Comparison of ENCODE assay signal across 9 mouse cellular contexts in genomic region chr4:43971541-43972136, GRCm38 (mm10). TPM values are rescaled to one million over a fixed set of nuclear protein-coding genes. Genes with fewer than 3 reads are reported as not detected.
DNase-seq lines count a peak whose midpoint lies in the region; ATAC-seq and TF ChIP-seq lines count a peak whose summit lies in the region.
"Had no signal": no experiment of that assay in that cellular context is flagged by ENCODE, and none has a peak within 500 bp of the region (broad histone marks: within the 10 kb centered on the region; RNA-seq: fewer than 3 reads in every experiment).

No protein-coding gene starts in this region.

- TF ChIP-seq POLR2A in ES-Bruce4 (IDR thresholded peaks at IDR 0.05; ENCODE audit: insufficient read depth, low read length), result no peak

- no peaks in the 10 kb centered on the region for H3K9me3 ChIP-seq in heart, embryonic 16.5 days (replicated peaks; ENCODE audit: control insufficient read depth, low read length)
- no peaks in the 10 kb centered on the region for H3K9me3 ChIP-seq in ES-Bruce4 (replicated peaks; ENCODE audit: control insufficient read depth, insufficient read depth, low read length, poor library complexity, severe bottlenecking)
- no peaks in the 10 kb centered on the region for H3K9me3 ChIP-seq in embryonic facial prominence, embryonic 15.5 days (replicated peaks)
- no peaks in the 10 kb centered on the region for H3K9me3 ChIP-seq in liver, embryonic 14.5 days (ENCODE audit: control insufficient read depth, low read length)

- TF ChIP-seq CTCF in ES-Bruce4 (IDR thresholded peaks at IDR 0.05; ENCODE audit: low read depth, low read length), result no peak
- TF ChIP-seq CTCF in liver, embryonic 14.5 days (IDR thresholded peaks at IDR 0.05; ENCODE audit: low read depth), result no peak

- no peak for TF ChIP-seq EP300 in ES-Bruce4 (IDR thresholded peaks at IDR 0.05; ENCODE audit: insufficient read depth, low read depth, low read length)
- TF ChIP-seq EP300 in liver, embryonic 14.5 days (IDR thresholded peaks at IDR 0.05; ENCODE audit: low read depth), result no peak

- no peak for DNase-seq in heart, postnatal 25 days (ENCODE audit: low spot score)
- DNase-seq in liver, embryonic 14.5 days (ENCODE audit: low read depth in 3 of 3, low spot score in 3 of 3), result no peak
- DNase-seq in left cerebral cortex, postnatal 14 days (ENCODE audit: low spot score in 2 of 2), result no peak
- DNase-seq in right cerebral cortex, adult 18-20 months, result no peak
- DNase-seq in frontal cortex, adult 2 months (ENCODE audit: extremely low spot score in 1 of 2, low spot score in 1 of 2), result no peak

- peaks cover 25% of the 10 kb centered on the region for H3K4me1 ChIP-seq in heart, embryonic 16.5 days (ENCODE audit: control insufficient read depth, insufficient read depth, low read length)
- H3K4me1 ChIP-seq in ES-Bruce4 (ENCODE audit: control insufficient read depth, insufficient read depth, low read length), result peaks cover 29% of the 10 kb centered on the region
- peaks cover 30% of the 10 kb centered on the region for H3K4me1 ChIP-seq in embryonic facial prominence, embryonic 15.5 days
- peaks cover 13 to 39% of the 10 kb centered on the region in 2 experiments for H3K4me1 ChIP-seq in liver, embryonic 14.5 days (replicated peaks; ENCODE audit: control insufficient read depth in 2 of 2, insufficient read depth in 2 of 2, low read length in 1 of 2)

- ATAC-seq in heart, embryonic 16.5 days (replicated peaks; ENCODE audit: extremely low read depth, insufficient read depth, low FRiP score), result no peak
- no peak for ATAC-seq in embryonic facial prominence, embryonic 15.5 days (ENCODE audit: insufficient number of reproducible peaks, low FRiP score, low TSS enrichment, low read depth)
- ATAC-seq in liver, embryonic 14.5 days (ENCODE audit: insufficient read depth), result peak; percentile 15; the same call in 1 of the 2 replicates

- H3K4me2 ChIP-seq in heart, embryonic 16.5 days (ENCODE audit: low read depth, low read length), result peak overlapping the region; percentile 40
- H3K4me2 ChIP-seq in embryonic facial prominence, embryonic 15.5 days (replicated peaks), result peak overlapping the region; percentile 22; the same call in 1 of the 2 replicates
- H3K4me2 ChIP-seq in liver, embryonic 14.5 days (ENCODE audit: low read depth), result peak overlapping the region; percentile 47; the same call in 1 of the 2 replicates

- H3K4me3 ChIP-seq in heart, embryonic 16.5 days (ENCODE audit: low read length), result peak overlapping the region; percentile 1; the same call in 1 of the 2 replicates
- H3K4me3 ChIP-seq in ES-Bruce4 (ENCODE audit: low read depth, low read length), result peak overlapping the region; percentile 68
- H3K4me3 ChIP-seq in embryonic facial prominence, embryonic 15.5 days (replicated peaks), result no peak overlapping the region
- no peak overlapping the region for H3K4me3 ChIP-seq in liver, embryonic 14.5 days (ENCODE audit: insufficient read depth in 1 of 2, low read depth in 2 of 2, low read length in 2 of 2)

- peak overlapping the region; percentile 38; the same call in 1 of the 2 replicates for H3K9ac ChIP-seq in heart, embryonic 16.5 days (ENCODE audit: low read length)
- H3K9ac ChIP-seq in ES-Bruce4 (ENCODE audit: low read depth, poor library complexity, severe bottlenecking), result peak overlapping the region; percentile 44
- no peak overlapping the region for H3K9ac ChIP-seq in embryonic facial prominence, embryonic 15.5 days
- H3K9ac ChIP-seq in liver, embryonic 14.5 days (replicated peaks), result peak overlapping the region; percentile 9; the same call in 1 of the 2 replicates

- intact Hi-C loops in heart, postnatal 25 days (cut with DNase I), result no loop called here
- intact Hi-C loops in left cerebral cortex, postnatal 14 days (cut with DNase I), result no loop called here

- H3K27ac ChIP-seq in heart, embryonic 16.5 days (ENCODE audit: low read length), result peak overlapping the region; percentile 88
- H3K27ac ChIP-seq in ES-Bruce4 (ENCODE audit: insufficient read depth, low read length), result peak overlapping the region; percentile 84
- peak overlapping the region; percentile 58 for H3K27ac ChIP-seq in embryonic facial prominence, embryonic 15.5 days (replicated peaks)
- H3K27ac ChIP-seq in liver, embryonic 14.5 days, result peak overlapping the region; percentile 57

- no peaks in the 10 kb centered on the region for H3K36me3 ChIP-seq in heart, embryonic 16.5 days (ENCODE audit: control insufficient read depth, insufficient read depth)
- H3K36me3 ChIP-seq in ES-Bruce4 (ENCODE audit: control insufficient read depth, insufficient read depth, low read length, poor library complexity, severe bottlenecking), result no peaks in the 10 kb centered on the region
- 0 out of 2 replicates have a peak, but pooled peaks cover 3% of the 10 kb centered on the region for H3K36me3 ChIP-seq in embryonic facial prominence, embryonic 15.5 days
- no peaks in the 10 kb centered on the region; the same call in 1 of the 2 replicates for H3K36me3 ChIP-seq in liver, embryonic 14.5 days (replicated peaks; ENCODE audit: control insufficient read depth, insufficient read depth, low read depth)

- 65% methylated on average over 9 of the region's 9 CpGs for WGBS in heart, embryonic 16.5 days
- WGBS in embryonic facial prominence, embryonic 15.5 days, result 64% methylated on average over 9 of the region's 9 CpGs
- 48% methylated on average over 9 of the region's 9 CpGs for WGBS in liver, embryonic 14.5 days (ENCODE audit: insufficient replicate concordance)

- H3K27me3 ChIP-seq in heart, embryonic 16.5 days (ENCODE audit: control insufficient read depth, insufficient read depth, low read length), result no peaks in the 10 kb centered on the region
- no peaks in the 10 kb centered on the region for H3K27me3 ChIP-seq in ES-Bruce4 (ENCODE audit: control insufficient read depth, insufficient read depth, low read length, poor library complexity, severe bottlenecking)
- no peaks in the 10 kb centered on the region for H3K27me3 ChIP-seq in embryonic facial prominence, embryonic 15.5 days
- no peaks in the 10 kb centered on the region for H3K27me3 ChIP-seq in liver, embryonic 14.5 days (ENCODE audit: control insufficient read depth, insufficient read depth, low read length)

RNA-seq across cellular contexts. Expression of gene Ccin, which starts 11.6 kb away (rescaled TPM):
- polyA plus RNA-seq in heart, embryonic 16.5 days (2015; fragmentation: Nextera tagmentation; extraction: Ambion mirVana), result not detected in 2 replicates
- not detected for total RNA-seq in heart, postnatal 25 days (2021)
- polyA plus RNA-seq in ES-Bruce4 (2011; ENCODE audit: insufficient read depth, insufficient read length, low read depth, missing spikeins), result not detected in 2 replicates
- not detected in 2 replicates for polyA plus RNA-seq in embryonic facial prominence, embryonic 15.5 days (2015; fragmentation: Nextera tagmentation; extraction: Ambion mirVana)
- polyA plus RNA-seq in liver, embryonic 14.5 days (2012; rRNA removed), result 0.02 TPM in 1 of 2 replicates, not detected in the other
- polyA plus RNA-seq in liver, embryonic 14.5 days (2014; fragmentation: Nextera tagmentation; extraction: Ambion mirVana), result not detected in 2 replicates
- total RNA-seq in left cerebral cortex, postnatal 14 days (2021), result not detected
- polyA plus RNA-seq in frontal cortex, adult 2 months (2012; rRNA removed), result 0.06 TPM in 1 of 2 replicates, not detected in the other
- total RNA-seq: layer of hippocampus, adult 8-10 months had no signal

RNA-seq across cellular contexts. Expression of gene Glipr2, which starts 14.4 kb away (rescaled TPM):
- polyA plus RNA-seq in heart, embryonic 16.5 days (2015; fragmentation: Nextera tagmentation; extraction: Ambion mirVana), result 51.4 and 53.7 TPM in 2 replicates
- total RNA-seq in heart, postnatal 25 days (2021), result 1 to 10 TPM; 3.6 to 4.3 TPM
- 155 and 156 TPM in 2 replicates for polyA plus RNA-seq in ES-Bruce4 (2011; ENCODE audit: insufficient read depth, insufficient read length, low read depth, missing spikeins)
- 84.4 and 102 TPM in 2 replicates for polyA plus RNA-seq in embryonic facial prominence, embryonic 15.5 days (2015; fragmentation: Nextera tagmentation; extraction: Ambion mirVana)
- polyA plus RNA-seq in liver, embryonic 14.5 days (2012; rRNA removed), result 17.1 and 19.2 TPM in 2 replicates
- 46.6 and 48.8 TPM in 2 replicates for polyA plus RNA-seq in liver, embryonic 14.5 days (2014; fragmentation: Nextera tagmentation; extraction: Ambion mirVana)
- total RNA-seq in left cerebral cortex, postnatal 14 days (2021), result 1 to 10 TPM; 1.7 to 2.0 TPM
- polyA plus RNA-seq in frontal cortex, adult 2 months (2012; rRNA removed), result 4.6 and 5.4 TPM in 2 replicates

RNA-seq across cellular contexts. Expression of gene Clta, which starts 32.6 kb away (rescaled TPM):
- 134 and 150 TPM in 2 replicates for polyA plus RNA-seq in heart, embryonic 16.5 days (2015; fragmentation: Nextera tagmentation; extraction: Ambion mirVana)
- 10 to 100 TPM; 77.8 to 84.2 TPM for total RNA-seq in heart, postnatal 25 days (2021)
- polyA plus RNA-seq in ES-Bruce4 (2011; ENCODE audit: insufficient read depth, insufficient read length, low read depth, missing spikeins), result 265 and 277 TPM in 2 replicates
- 247 and 259 TPM in 2 replicates for polyA plus RNA-seq in embryonic facial prominence, embryonic 15.5 days (2015; fragmentation: Nextera tagmentation; extraction: Ambion mirVana)
- 114 and 173 TPM in 2 replicates for polyA plus RNA-seq in liver, embryonic 14.5 days (2012; rRNA removed)
- 121 and 128 TPM in 2 replicates for polyA plus RNA-seq in liver, embryonic 14.5 days (2014; fragmentation: Nextera tagmentation; extraction: Ambion mirVana)
- 100 to 1,000 TPM; 300 to 308 TPM for total RNA-seq in left cerebral cortex, postnatal 14 days (2021)
- 440 and 454 TPM in 2 replicates for polyA plus RNA-seq in frontal cortex, adult 2 months (2012; rRNA removed)

Comparison
In these comparisons a context has a peak if more than half of its experiments do, and no peak if none do; other contexts are left out.
1. H3K4me3 ChIP-seq: peak in heart, embryonic 16.5 days (single experiment) and ES-Bruce4 (single experiment); none in embryonic facial prominence, embryonic 15.5 days (single experiment) and liver, embryonic 14.5 days (0 of 2).
2. Peak in every context shown above with its lines, with median percentiles within 50 percentile points of each other: H3K27ac ChIP-seq and H3K4me2 ChIP-seq.